Mouse (Mus musculus): ENCODE results near the gene Gm27029. TPM values are rescaled to one million over a fixed set of nuclear protein-coding genes. Genes with fewer than 3 reads are reported as not detected.

Gene Gm27029
- polyA plus RNA-seq, 1 experiment: 0.49 TPM

- Histone ChIP-seq H3K4me3 (ENCODE audit: control insufficient read depth, insufficient read depth, low read length) (peak within 1 kb of the TSS; percentile 92), H3K4me1 (replicated peaks; ENCODE audit: control insufficient read depth, insufficient read depth, low read length) (peaks cover 24% of the 10 kb centered on the region), H3K27me3 (ENCODE audit: control insufficient read depth, insufficient read depth, low read length) (no peaks in the 10 kb centered on the region), H3K36me3 (ENCODE audit: control insufficient read depth, insufficient read depth, low read length) (peaks cover 3% of the 10 kb centered on the region; the same call in 1 of the 2 replicates), H3K27ac (ENCODE audit: control insufficient read depth, insufficient read depth, low read length) (no peak within 1 kb of the TSS)
- DNase-seq: no peak
- TF ChIP-seq POLR2A (IDR thresholded peaks at IDR 0.05; ENCODE audit: control insufficient read depth, extremely low read depth, insufficient read depth, low read length, poor library complexity) (no peak), CTCF (IDR thresholded peaks at IDR 0.05; ENCODE audit: borderline replicate concordance, control insufficient read depth, extremely low read depth, insufficient read depth, low read length, poor library complexity) (no peak)
- whole genome bisulfite sequencing: 11% methylated on average over 12 of the region's 12 CpGs
Measured at GRCm38 (mm10) chr11:101464211-101465100, 39.9 kb upstream of the Gm27029 start, which contains the start of gene Rnd2. TSS of gene Rnd2 (plus strand) at chr11:101464999.

DNA sequence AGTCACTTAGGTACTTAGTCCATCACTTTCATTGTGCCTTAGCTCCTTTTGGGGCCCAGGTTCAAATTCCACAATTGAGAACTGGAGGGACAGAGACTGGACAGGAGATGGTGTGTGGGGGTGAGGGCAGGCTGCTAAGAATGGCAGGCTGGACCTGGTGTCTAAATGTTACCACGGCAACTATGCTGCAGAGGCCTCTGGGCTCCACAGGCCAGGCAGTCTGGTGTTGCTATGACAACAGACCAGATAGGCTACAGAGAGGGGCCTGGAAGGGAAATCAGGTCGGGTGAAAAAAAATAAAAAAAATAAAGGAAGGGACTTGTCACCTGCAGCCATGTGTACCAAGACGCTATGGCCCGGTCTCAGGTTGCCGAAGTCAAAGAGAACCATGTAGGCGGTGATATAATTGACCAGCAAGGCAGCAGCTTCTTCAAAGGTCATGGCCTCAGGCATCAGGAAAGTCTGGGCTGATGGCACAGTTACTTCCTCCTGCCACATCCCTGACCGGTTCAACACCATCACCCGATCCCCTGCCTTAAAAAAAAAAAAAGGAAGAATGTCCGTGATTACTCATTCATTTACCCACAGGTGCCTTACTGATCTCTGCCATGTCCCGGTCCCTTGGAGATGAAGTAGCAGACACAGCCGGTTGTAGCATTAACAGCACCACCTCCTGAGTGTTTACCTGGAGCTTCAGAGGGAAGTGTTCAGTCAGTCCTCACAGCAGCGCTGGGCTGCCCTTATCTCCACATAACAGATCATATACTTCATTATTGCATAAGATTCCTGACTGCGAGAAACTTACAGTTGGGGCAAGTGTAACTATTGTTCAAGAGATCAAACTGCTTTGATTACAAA is 38.2 kb upstream of the Gm27029 start:
- H3K4me1 ChIP-seq (replicated peaks; ENCODE audit: control insufficient read depth, insufficient read depth, low read length): peaks cover 18% of the 10 kb centered on the region
- no peaks in the 10 kb centered on the region for H3K27me3 ChIP-seq (ENCODE audit: control insufficient read depth, insufficient read depth, low read length)
- TF ChIP-seq POLR2A (IDR thresholded peaks at IDR 0.05; ENCODE audit: control insufficient read depth, extremely low read depth, insufficient read depth, low read length, poor library complexity) (no peak), CTCF (IDR thresholded peaks at IDR 0.05; ENCODE audit: borderline replicate concordance, control insufficient read depth, extremely low read depth, insufficient read depth, low read length, poor library complexity) (no peak)
- H3K36me3 ChIP-seq (ENCODE audit: control insufficient read depth, insufficient read depth, low read length): peaks cover 16% of the 10 kb centered on the region; the same call in 1 of the 2 replicates
- no peak overlapping the region for H3K4me3 ChIP-seq (ENCODE audit: control insufficient read depth, insufficient read depth, low read length)
- DNase-seq: no peak
- no peak overlapping the region for H3K27ac ChIP-seq (ENCODE audit: control insufficient read depth, insufficient read depth, low read length)
- 44% methylated on average over 13 of the region's 13 CpGs for WGBS

DNA sequence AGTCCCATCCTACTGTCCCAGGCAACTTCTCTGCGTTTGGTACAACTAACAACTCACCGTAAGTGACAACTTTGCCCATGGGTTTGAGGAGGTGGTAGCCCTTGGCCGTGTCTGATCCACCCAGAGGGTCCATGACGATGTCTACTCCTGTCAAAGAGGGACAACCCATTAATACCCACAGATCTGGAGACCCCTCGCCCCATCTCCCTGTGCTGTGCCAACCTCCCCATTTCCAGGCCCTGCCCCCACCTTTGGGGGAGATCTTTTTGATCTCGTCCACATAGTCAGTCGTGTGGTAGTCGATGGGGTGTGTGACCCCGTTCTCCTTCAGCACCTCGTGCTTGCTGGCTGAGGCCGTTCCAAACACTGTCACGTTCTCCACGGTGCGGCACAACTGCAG is 37.5 kb upstream of the Gm27029 start:
- WGBS: 96% methylated on average over 14 of the region's 14 CpGs
- Histone ChIP-seq H3K4me1 (replicated peaks; ENCODE audit: control insufficient read depth, insufficient read depth, low read length) (peaks cover 11% of the 10 kb centered on the region), H3K36me3 (ENCODE audit: control insufficient read depth, insufficient read depth, low read length) (peaks cover 22% of the 10 kb centered on the region), H3K27me3 (ENCODE audit: control insufficient read depth, insufficient read depth, low read length) (no peaks in the 10 kb centered on the region), H3K27ac (ENCODE audit: control insufficient read depth, insufficient read depth, low read length) (no peak overlapping the region), H3K4me3 (ENCODE audit: control insufficient read depth, insufficient read depth, low read length) (no peak overlapping the region)
- no peak for DNase-seq
- TF ChIP-seq CTCF (IDR thresholded peaks at IDR 0.05; ENCODE audit: borderline replicate concordance, control insufficient read depth, extremely low read depth, insufficient read depth, low read length, poor library complexity): no peak

- 96% methylated on average over 15 of the region's 15 CpGs for WGBS
- peaks cover 23% of the 10 kb centered on the region for H3K36me3 ChIP-seq (ENCODE audit: control insufficient read depth, insufficient read depth, low read length)
Measured at GRCm38 (mm10) chr11:101460321-101460720, 35.7 kb upstream of the Gm27029 start.

GRCm38 (mm10) chr11:101459716-101460115 is 35.1 kb upstream of the Gm27029 start:
- Histone ChIP-seq H3K4me1 (replicated peaks; ENCODE audit: control insufficient read depth, insufficient read depth, low read length) (peaks cover under 1% of the 10 kb centered on the region), H3K27me3 (ENCODE audit: control insufficient read depth, insufficient read depth, low read length) (no peaks in the 10 kb centered on the region), H3K27ac (ENCODE audit: control insufficient read depth, insufficient read depth, low read length) (no peak overlapping the region), H3K36me3 (ENCODE audit: control insufficient read depth, insufficient read depth, low read length) (peaks cover 23% of the 10 kb centered on the region), H3K4me3 (ENCODE audit: control insufficient read depth, insufficient read depth, low read length) (no peak overlapping the region)
- WGBS: 95% methylated on average over 5 of the region's 6 CpGs
- TF ChIP-seq POLR2A (IDR thresholded peaks at IDR 0.05; ENCODE audit: control insufficient read depth, extremely low read depth, insufficient read depth, low read length, poor library complexity): no peak
- TF ChIP-seq CTCF (IDR thresholded peaks at IDR 0.05; ENCODE audit: borderline replicate concordance, control insufficient read depth, extremely low read depth, insufficient read depth, low read length, poor library complexity): no peak
- DNase-seq: no peak

More at GRCm38 (mm10) chr11:101460321-101460720, 35.7 kb upstream of the Gm27029 start:
- TF ChIP-seq POLR2A (IDR thresholded peaks at IDR 0.05; ENCODE audit: control insufficient read depth, extremely low read depth, insufficient read depth, low read length, poor library complexity): no peak
- no peak for TF ChIP-seq CTCF (IDR thresholded peaks at IDR 0.05; ENCODE audit: borderline replicate concordance, control insufficient read depth, extremely low read depth, insufficient read depth, low read length, poor library complexity)
- H3K27ac ChIP-seq (ENCODE audit: control insufficient read depth, insufficient read depth, low read length): no peak overlapping the region
- H3K4me3 ChIP-seq (ENCODE audit: control insufficient read depth, insufficient read depth, low read length): no peak overlapping the region
- no peaks in the 10 kb centered on the region for H3K27me3 ChIP-seq (ENCODE audit: control insufficient read depth, insufficient read depth, low read length)
- peaks cover 7% of the 10 kb centered on the region for H3K4me1 ChIP-seq (replicated peaks; ENCODE audit: control insufficient read depth, insufficient read depth, low read length)
- no peak for DNase-seq

DNA sequence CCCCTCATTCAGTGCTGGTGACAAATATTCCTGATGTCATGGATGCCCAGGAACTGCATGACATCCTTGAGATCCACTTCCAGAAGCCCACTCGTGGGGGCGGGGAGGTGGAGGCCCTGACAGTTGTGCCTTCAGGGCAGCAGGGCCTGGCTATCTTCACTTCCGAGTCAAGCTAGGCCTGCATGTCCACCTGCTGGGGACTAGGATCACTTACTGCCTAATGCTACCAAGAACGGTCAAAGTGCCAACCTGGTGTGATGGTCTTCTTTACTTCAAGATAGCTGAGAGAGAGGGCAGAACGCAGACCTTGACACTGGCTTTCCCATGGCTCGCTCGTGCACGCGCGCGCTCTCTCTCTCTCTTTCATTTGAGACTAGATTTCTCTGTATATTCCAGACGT is 33.6 kb upstream of the Gm27029 start:
- TF ChIP-seq POLR2A (IDR thresholded peaks at IDR 0.05; ENCODE audit: control insufficient read depth, extremely low read depth, insufficient read depth, low read length, poor library complexity) (no peak), CTCF (IDR thresholded peaks at IDR 0.05; ENCODE audit: borderline replicate concordance, control insufficient read depth, extremely low read depth, insufficient read depth, low read length, poor library complexity) (no peak)
- H3K4me1 ChIP-seq (replicated peaks; ENCODE audit: control insufficient read depth, insufficient read depth, low read length): no peaks in the 10 kb centered on the region
- H3K27ac ChIP-seq (ENCODE audit: control insufficient read depth, insufficient read depth, low read length): no peak overlapping the region
- WGBS: 97% methylated on average over 12 of the region's 12 CpGs
- no peak for DNase-seq
- peaks cover 23% of the 10 kb centered on the region for H3K36me3 ChIP-seq (ENCODE audit: control insufficient read depth, insufficient read depth, low read length)
- H3K4me3 ChIP-seq (ENCODE audit: control insufficient read depth, insufficient read depth, low read length): no peak overlapping the region
- H3K27me3 ChIP-seq (ENCODE audit: control insufficient read depth, insufficient read depth, low read length): no peaks in the 10 kb centered on the region
